Mouse (Mus musculus) liver (tissue): ENCODE results near the gene BC003965.
A peak's percentile ranks its signal among the peaks of the same experiment; 100 is the strongest.
"Not testable (repeated sequence)": the region's sequence is repeated elsewhere in the genome, so short reads cannot be mapped to it uniquely, and the experiment has no call there.

Experiments used
- DNase-seq: peaks from one replicate; pipeline ENCODE4 v3.0.0-alpha.2; 2020; ENCODE audit warnings: mixed read lengths

Gene BC003965

DNA sequence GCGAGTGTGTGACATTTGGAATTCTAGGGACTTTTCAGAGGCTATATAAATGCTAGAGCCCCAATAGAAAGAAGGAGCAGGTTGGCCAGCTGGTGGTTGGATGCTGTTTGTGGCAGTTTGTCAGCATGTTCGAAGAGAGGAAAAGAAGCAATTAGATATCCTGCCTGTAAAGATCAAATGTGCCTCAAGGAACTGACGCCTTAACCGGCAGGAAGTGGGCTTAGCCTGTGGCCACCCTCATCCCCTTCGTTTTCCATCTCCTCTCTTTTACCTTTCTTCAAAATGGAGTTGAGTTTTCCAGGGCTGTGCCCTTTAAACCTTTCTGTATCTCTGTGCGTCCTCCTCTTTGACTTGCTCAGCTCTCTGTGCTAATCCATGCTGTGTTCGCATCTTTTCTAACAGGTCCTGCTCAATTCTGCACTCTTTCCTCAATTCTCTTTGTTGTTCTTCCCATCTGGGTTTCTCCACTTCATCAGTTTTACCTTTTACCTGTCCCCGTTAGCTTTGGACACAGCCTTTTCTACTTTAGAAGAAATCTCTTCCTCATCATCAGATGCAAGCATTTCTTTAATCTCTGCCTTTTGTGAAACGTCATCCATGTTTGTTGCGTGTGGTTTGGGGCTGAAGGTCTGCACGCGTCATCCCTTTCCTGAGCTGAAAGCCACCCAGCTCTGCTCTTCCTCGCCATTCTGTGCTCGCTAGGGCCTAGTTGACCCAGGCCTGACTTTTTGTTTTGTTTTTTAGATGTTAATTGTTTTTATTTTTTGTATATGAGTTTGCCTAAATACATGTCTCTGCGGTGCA, 35.3 kb downstream of the BC003965 start:
- DNase-seq = no peak

DNA sequence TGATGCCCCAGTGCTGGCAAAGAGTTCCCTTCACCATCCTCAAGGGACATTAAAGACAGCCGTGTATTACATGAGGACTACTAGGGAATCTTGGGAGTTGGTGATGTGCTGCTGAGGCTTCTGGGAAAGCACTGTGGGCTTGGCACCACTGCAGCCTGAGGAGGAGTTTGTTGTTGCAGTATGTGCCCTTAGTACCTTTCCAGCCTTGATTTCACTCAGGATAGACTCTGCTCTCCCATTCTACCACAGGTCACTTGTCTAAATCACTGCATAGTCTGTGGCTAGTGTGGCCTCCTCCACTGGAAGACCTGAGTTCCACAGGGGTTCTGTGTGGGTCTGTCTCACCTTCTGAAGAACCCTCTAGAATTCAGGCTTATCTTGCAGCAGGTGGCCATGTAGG, 36.4 kb downstream of the BC003965 start:
- DNase-seq = no peak

DNA sequence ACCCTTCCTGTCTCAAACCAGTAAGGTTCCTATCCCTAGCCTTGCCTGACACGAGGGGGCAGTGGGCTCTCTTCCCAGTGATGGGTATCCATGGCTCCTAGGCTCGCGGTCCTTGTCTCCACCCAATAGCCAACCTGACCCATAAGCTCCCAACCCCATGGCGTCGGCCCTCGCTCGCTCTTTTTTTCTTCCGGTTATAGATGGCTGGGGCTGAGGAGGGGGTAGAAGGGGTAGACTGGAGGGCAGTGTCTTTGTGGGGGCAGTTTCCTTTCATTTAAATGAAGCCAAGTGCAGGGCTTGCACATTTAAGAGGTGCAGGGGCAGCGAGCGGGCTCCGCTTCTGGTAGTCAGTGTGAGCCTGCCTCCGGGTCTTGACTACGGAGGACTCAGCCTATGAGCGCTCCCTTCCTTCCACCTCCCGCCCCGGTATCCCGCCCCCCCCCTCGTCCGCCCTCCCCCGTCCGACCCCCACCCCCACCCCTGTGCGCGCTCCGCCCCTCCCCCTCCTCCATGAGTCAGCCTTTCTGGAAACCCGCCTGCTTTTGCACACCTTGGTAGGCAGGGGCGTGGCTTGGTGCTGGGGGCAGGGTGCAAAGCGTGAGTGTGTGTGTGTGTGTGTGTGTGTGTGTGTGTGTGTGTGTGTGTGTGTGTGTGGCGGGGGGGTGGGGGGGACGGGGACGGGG, 37.6 kb downstream of the BC003965 start:
- peak; percentile 94 for DNase-seq

DNA sequence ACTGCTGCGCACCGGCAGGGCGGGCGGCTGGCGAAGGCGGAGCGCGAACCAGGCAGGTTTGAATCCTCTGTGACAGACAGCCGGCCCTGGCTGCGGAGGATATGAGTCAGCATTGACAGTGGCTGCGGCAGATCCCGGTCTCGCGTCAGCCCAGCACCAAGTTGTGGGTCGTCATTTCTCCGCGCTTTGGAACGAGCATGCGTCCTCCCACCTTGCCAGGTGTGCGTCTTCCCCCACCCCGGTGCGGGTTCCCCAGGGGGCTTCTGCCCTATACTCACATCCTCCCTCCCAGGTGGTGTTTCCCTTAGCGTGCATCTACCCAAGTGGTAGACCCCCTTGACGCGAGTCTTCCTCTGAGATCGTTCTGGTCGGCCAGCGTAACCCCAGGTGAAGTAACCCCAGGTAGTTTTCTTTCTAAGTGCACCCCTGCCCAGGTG, 38.2 kb downstream of the BC003965 start:
- peak; percentile 30 for DNase-seq

DNA sequence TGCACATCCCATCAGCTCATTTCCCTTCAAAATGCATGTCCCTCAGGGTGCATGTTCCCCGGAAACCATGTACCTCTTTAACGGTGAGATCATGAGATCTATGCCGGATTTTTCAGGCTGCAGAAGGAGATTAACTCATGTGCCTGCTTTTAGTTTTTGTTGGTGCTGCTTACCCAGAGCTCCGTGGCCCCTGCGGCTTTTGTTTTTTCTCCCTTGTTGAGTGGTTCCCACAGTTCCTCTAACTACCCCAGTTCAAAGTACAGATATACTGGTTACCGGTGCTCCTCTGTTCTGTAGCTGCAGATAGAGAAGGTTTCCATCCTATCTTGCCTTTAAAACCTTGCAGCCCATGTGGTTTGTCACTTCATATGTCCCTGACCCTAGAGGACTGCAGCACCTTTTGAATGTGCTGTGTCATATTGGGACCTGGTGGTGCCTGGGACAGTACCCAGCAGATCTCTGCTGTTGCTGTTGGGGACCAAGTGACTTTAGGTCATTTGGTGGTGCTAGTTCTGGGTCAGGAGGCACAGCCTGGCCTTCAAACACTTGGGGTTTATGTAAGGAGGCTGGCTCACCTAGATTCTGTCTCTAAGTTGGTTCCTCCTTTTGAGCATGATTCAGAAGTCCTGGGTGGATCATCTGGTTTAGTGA, 38.7 kb downstream of the BC003965 start:
- peak; percentile 76 for DNase-seq

DNA sequence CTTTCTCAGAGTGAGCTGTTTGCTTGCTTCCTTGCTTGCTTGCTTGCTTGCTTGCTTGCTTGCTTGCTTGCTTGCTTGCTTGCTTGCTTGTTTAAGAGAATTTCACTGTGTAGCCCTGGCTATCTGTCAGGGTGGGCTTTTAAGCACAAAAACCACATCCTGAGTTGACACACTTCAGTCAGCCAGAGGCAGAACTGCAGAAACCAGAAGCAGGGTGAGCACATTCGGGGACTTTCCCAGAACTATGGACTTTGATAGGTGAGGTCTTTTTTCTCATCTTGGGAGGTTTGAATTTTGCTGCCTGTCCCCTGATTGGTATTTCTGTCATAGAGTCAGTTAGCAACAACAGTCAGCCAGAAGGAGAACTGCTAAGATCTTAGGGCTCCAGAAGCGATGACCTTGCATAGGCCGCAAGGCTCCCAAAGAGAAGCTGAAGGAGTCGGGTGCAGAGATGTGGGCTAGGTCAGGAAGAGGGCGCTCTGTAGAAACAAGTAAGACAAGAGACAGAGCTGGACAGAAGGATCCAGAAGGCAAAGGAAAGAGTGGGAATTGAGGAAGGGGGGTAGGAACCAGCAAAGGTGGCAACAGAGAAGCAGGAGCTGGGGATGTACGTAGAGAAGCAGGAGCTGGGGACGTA, 40.4 kb downstream of the BC003965 start:
- peak; percentile 75 for DNase-seq

DNA sequence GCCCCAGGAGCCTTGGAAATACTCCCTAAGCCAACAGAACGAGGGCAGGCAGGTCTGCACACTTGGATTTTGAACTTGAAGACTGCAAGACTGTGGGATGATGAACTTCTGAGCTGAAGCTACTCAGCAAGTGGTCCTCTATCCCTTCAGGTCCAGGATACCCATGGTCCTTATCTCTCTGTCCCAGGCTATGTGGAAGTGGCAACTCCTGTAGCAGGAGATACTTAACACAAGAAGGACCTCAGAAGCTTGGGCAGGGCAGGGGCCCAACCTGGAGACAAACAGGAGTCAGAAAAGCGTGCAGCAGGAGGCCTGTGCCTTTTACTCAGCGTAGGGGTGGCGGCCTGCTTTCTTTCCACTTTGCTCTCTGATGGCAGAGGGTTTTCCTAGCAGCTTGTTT, 41.3 kb downstream of the BC003965 start:
- DNase-seq = peak; percentile 85

DNA sequence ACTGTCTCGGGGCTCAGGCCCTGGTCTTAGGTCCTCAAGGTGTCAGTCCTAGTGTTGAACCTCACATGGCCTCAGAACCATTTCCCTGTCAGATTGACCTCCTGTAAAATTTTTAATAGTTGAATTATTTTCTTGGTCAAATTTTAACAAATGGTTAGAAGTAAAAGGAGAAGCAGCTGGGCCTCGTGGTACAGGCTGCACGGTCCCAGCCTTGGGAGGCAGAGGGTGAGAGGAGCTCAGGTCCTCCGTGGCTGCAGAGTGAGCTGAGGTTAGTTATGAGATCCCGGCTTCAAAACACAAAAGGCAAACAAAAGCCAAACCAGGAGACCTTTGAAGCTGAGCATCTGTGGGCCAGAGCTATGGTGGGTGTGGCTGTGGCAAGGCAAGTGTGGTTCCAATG, 43.6 kb downstream of the BC003965 start:
- no peak for DNase-seq

DNA sequence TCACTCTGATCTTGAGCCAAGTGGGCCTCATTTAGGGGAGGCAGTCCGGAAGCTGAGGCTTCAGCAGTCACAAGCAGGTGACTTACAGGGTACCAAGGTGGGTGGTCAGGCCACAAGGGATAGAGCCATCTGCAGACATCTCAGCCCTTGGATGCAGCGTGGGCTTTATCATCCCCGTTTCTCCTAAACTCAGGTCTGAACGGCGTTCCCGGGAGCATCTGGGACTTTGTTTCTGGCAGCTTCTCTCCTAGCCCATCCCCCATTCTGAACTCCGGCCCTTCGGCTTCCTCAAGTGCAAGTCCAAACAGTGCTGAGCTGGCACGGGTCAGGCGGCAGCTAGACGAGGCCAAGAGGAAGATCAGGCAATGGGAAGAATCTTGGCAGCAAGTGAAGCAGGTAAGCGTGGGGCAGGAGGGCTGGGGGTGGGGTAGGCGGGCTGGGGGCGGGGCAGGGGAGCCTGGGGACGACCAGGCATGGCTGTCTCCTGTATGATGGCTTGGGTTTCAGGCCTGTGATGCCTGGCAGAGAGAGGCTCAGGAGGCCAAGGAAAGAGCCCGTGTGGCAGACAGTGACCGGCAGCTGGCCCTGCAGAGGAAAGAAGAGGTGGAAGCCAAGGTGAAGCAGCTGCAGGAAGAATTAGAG, 45.8 kb downstream of the BC003965 start:
- DNase-seq = not testable (repeated sequence)

DNA sequence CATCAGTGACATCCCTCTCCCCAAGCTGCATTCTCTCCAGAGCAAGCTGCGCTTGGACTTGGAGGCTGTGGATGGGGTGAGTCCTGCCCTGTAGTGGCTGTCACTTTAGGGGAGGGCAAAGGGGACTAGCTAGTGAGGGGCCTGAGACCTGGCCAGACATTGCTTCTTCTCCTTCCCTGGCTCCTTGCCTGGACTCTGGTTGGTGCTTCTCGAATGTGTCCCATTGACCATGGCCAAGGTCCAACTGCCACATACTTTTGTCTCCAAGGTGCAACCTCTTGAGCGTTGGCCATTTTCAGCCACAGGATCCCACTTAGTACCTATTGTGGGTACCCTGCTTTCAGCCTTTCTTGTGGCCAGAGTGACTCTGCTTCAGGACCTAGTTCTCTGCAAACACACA, 46.3 kb downstream of the BC003965 start:
- DNase-seq = no peak

DNA sequence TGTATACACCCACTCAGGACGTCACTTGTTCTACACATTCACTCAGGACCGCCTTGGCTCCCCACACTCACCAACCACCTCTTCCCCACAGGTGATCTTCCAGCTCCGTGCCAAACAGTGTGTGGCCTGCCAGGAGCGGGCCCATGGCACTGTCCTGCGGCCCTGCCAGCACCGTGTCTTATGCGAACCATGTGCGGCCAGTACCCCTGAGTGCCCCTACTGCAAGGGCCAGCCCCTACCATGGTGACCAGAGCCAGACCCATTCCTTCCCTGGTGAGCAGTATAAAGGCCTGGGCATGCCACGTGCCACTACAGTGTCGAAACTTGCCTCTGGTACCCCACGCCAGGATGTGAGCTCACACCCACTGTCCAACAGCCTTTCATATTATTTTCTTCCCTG, 47.3 kb downstream of the BC003965 start:
- not testable (repeated sequence) for DNase-seq

DNA sequence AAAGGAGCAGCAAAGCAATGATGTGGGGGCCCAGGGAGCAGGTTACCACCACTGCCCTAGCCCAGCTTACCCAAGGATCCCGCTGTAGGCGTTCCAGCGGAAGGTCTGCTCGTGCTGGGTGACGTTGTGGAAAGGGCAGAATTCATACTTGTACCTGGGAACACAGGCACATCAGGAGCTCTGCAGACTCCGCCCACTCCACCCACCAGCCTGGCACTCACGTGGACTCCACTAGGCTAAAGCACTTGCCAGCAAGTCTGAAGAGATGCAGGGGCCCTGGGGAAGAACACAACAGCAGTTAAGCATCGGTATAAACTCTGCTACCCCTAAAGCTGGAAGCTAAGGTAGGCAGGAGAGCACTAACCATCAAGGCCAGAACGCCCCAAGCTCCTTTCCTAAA, 51.3 kb downstream of the BC003965 start:
- no peak for DNase-seq
